ENCODE assay signal across 21 mouse cellular contexts in the genomic region with DNA sequence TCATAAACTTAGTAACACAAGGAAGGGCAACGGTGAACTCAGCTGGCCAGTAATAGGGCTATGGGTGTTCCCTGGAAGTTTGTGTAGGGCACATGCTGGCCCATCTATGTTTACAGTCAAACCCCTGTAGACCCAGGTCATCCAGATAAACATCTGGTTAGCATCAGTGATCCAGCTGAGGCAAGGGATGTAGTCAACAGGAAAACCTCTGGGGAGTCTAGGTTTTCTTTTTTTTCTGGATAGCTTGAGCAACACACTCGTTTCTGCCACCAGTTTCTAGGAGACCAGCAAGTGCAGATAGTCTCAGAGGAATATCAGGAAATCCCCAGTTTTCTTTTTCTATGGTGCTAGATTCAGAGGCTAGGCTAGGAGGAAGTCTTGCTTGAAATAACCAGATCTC.
DNase-seq lines count a peak whose midpoint lies in the region; TF ChIP-seq lines count a peak whose summit lies in the region.
"Had no signal": no experiment of that assay in that cellular context is flagged by ENCODE, and none has a peak within 500 bp of the region (broad histone marks: within the 10 kb centered on the region; RNA-seq: fewer than 3 reads in every experiment).

No protein-coding gene starts in this region.

- no peaks in the 10 kb centered on the region for H3K27me3 ChIP-seq in forebrain, embryonic 10.5 days (ENCODE audit: poor library complexity, severe bottlenecking)
- H3K27me3 ChIP-seq: forebrain, embryonic 13.5 days; heart, embryonic 15.5 days; hindbrain, embryonic 15.5 days; kidney, embryonic 15.5 days had no signal

- no peak overlapping the region for H3K4me3 ChIP-seq in gastrocnemius, adult 2 months
- H3K4me3 ChIP-seq in forebrain, embryonic 10.5 days = no peak overlapping the region
- H3K4me3 ChIP-seq: forebrain, embryonic 13.5 days; heart, adult 2 months; heart, embryonic 15.5 days; hindbrain, embryonic 15.5 days; kidney, embryonic 15.5 days had no signal

- H3K36me3 ChIP-seq in forebrain, embryonic 10.5 days (replicated peaks) = no peaks in the 10 kb centered on the region
- H3K36me3 ChIP-seq: G1E; heart, embryonic 15.5 days; hindbrain, embryonic 15.5 days; kidney, embryonic 15.5 days had no signal

- intact Hi-C loops in gastrocnemius, adult 2 months (cut with DNase I) = no loop called here
- intact Hi-C loops in gastrocnemius, postnatal 14 days (cut with DNase I; ENCODE audit: low total_unique reads) = no loop called here
- intact Hi-C loops in heart, postnatal 14 days (cut with DNase I) = no loop called here

- H3K4me1 ChIP-seq in forebrain, embryonic 10.5 days = peaks cover 3% of the 10 kb centered on the region; the same call in 1 of the 2 replicates
- H3K4me1 ChIP-seq: forebrain, embryonic 13.5 days; heart, embryonic 15.5 days; hindbrain, embryonic 15.5 days; kidney, embryonic 15.5 days had no signal

- no peak for TF ChIP-seq CTCF in gastrocnemius, adult 2 months (IDR thresholded peaks at IDR 0.05)

- no peak overlapping the region for H3K27ac ChIP-seq in gastrocnemius, adult 2 months
- no peak overlapping the region for H3K27ac ChIP-seq in forebrain, embryonic 10.5 days
- H3K27ac ChIP-seq: forebrain, embryonic 13.5 days; heart, adult 2 months; heart, embryonic 15.5 days; hindbrain, embryonic 15.5 days; kidney, embryonic 15.5 days had no signal

- no peaks in the 10 kb centered on the region for H3K9me3 ChIP-seq in forebrain, embryonic 10.5 days
- H3K9me3 ChIP-seq: forebrain, embryonic 13.5 days; G1E; heart, embryonic 15.5 days; hindbrain, embryonic 15.5 days; kidney, embryonic 15.5 days had no signal

- peak; percentile 30 for DNase-seq in gastrocnemius, adult 2 months
- DNase-seq in gastrocnemius, postnatal 14 days = no peak
- peak; percentile 16 for DNase-seq in heart, adult 8-10 months (ENCODE audit: low spot score)
- DNase-seq in heart, postnatal 14 days = no peak
- peak; percentile 69 for DNase-seq in NIH3T3 (ENCODE audit: low read depth)
- no peak for DNase-seq in forebrain, embryonic 10.5 days (ENCODE audit: extremely low spot score, low spot score)
- no peak for DNase-seq in layer of hippocampus, adult 9-11 months
- DNase-seq: adrenal gland, adult 2 months; adrenal gland, postnatal 25 days; cerebellum, adult 18-20 months; cerebellum, postnatal 10 days; forebrain, postnatal 0 days; gastrocnemius, postnatal 25 days; heart, postnatal 36 days; kidney, adult 2 months had no signal

- 69% methylated on average over 2 of the region's 2 CpGs for WGBS in forebrain, embryonic 10.5 days

Comparison
In these comparisons a context has a peak if more than half of its experiments do, and no peak if none do; other contexts are left out.
1. DNase-seq: peak in gastrocnemius, adult 2 months (single experiment), heart, adult 8-10 months (single experiment) and NIH3T3 (single experiment); none in gastrocnemius, postnatal 14 days (single experiment), heart, postnatal 14 days (0 of 2), forebrain, embryonic 10.5 days (single experiment) and layer of hippocampus, adult 9-11 months (single experiment).